ENCODE assay signal across 9 mouse cellular contexts in genomic region chr12:12316956-12317355, GRCm38 (mm10). TPM values are rescaled to one million over a fixed set of nuclear protein-coding genes. Genes with fewer than 3 reads are reported as not detected.
DNase-seq lines count a peak whose midpoint lies in the region; ATAC-seq lines count a peak whose summit lies in the region.
"Had no signal": no experiment of that assay in that cellular context is flagged by ENCODE, and none has a peak within 500 bp of the region (broad histone marks: within the 10 kb centered on the region; RNA-seq: fewer than 3 reads in every experiment).

No protein-coding gene starts in this region.

- ATAC-seq in forebrain, embryonic 11.5 days (replicated peaks; ENCODE audit: low FRiP score): no peak

- H3K27ac ChIP-seq in forebrain, embryonic 10.5 days: 0 out of 2 replicates have a peak overlapping the region, but pooled peaks have one; percentile 31
- no peak overlapping the region for H3K27ac ChIP-seq in forebrain, embryonic 11.5 days (ENCODE audit: low read depth, low read length)
- H3K27ac ChIP-seq in heart, embryonic 10.5 days: peak overlapping the region; percentile 23; the same call in 1 of the 2 replicates
- H3K27ac ChIP-seq: limb, embryonic 13.5 days had no signal

- no peaks in the 10 kb centered on the region for H3K36me3 ChIP-seq in forebrain, embryonic 10.5 days (replicated peaks)
- H3K36me3 ChIP-seq in forebrain, embryonic 11.5 days (ENCODE audit: control insufficient read depth, insufficient read depth, low read length): no peaks in the 10 kb centered on the region
- H3K36me3 ChIP-seq in heart, embryonic 10.5 days: no peaks in the 10 kb centered on the region; the same call in 1 of the 2 replicates
- H3K36me3 ChIP-seq: limb, embryonic 13.5 days had no signal

- H3K9me3 ChIP-seq in forebrain, embryonic 10.5 days: no peaks in the 10 kb centered on the region; the same call in 1 of the 2 replicates
- H3K9me3 ChIP-seq in forebrain, embryonic 11.5 days (ENCODE audit: control insufficient read depth, low read length): no peaks in the 10 kb centered on the region
- H3K9me3 ChIP-seq in heart, embryonic 10.5 days: no peaks in the 10 kb centered on the region
- H3K9me3 ChIP-seq: limb, embryonic 13.5 days had no signal

- H3K9ac ChIP-seq in forebrain, embryonic 11.5 days (ENCODE audit: low read length): no peak overlapping the region
- H3K9ac ChIP-seq: limb, embryonic 13.5 days had no signal

- no peaks in the 10 kb centered on the region for H3K27me3 ChIP-seq in forebrain, embryonic 10.5 days (ENCODE audit: poor library complexity, severe bottlenecking)
- H3K27me3 ChIP-seq in forebrain, embryonic 11.5 days (ENCODE audit: control insufficient read depth, insufficient read depth, low read length): no peaks in the 10 kb centered on the region
- no peaks in the 10 kb centered on the region for H3K27me3 ChIP-seq in heart, embryonic 10.5 days (ENCODE audit: insufficient read depth, poor library complexity, severe bottlenecking)
- H3K27me3 ChIP-seq: limb, embryonic 13.5 days had no signal

- no peak overlapping the region for H3K4me2 ChIP-seq in forebrain, embryonic 11.5 days (ENCODE audit: low read depth, low read length, severe bottlenecking)
- H3K4me2 ChIP-seq: limb, embryonic 13.5 days had no signal

- no peak for DNase-seq in forebrain, embryonic 10.5 days (ENCODE audit: extremely low spot score, low spot score)
- DNase-seq in forebrain, embryonic 11.5 days (ENCODE audit: low spot score): no peak
- DNase-seq in Muller cell, postnatal 12 days (ENCODE audit: inconsistent ontology term): peak; percentile 85
- DNase-seq in heart, embryonic 10.5 days (ENCODE audit: low spot score): peak; percentile 78
- peak; percentile 35 to 51 for DNase-seq in kidney, postnatal 36 days
- peak; percentile 35 for DNase-seq in retina, embryonic 14.5 days (ENCODE audit: low spot score)
- DNase-seq in thymus, postnatal 25 days: no peak
- DNase-seq in layer of hippocampus, adult 18-20 months (ENCODE audit: low spot score in 2 of 2): no peak

- H3K4me3 ChIP-seq in forebrain, embryonic 10.5 days: no peak overlapping the region
- H3K4me3 ChIP-seq in forebrain, embryonic 11.5 days (ENCODE audit: low read depth, low read length): no peak overlapping the region
- no peak overlapping the region for H3K4me3 ChIP-seq in heart, embryonic 10.5 days
- H3K4me3 ChIP-seq: limb, embryonic 13.5 days had no signal

- peaks cover 28% of the 10 kb centered on the region for H3K4me1 ChIP-seq in forebrain, embryonic 10.5 days
- H3K4me1 ChIP-seq in forebrain, embryonic 11.5 days (replicated peaks; ENCODE audit: control insufficient read depth, insufficient read depth, low read length): peaks cover 6% of the 10 kb centered on the region; the same call in 1 of the 2 replicates
- H3K4me1 ChIP-seq in heart, embryonic 10.5 days: peaks cover 37% of the 10 kb centered on the region

- 60% methylated on average over 6 of the region's 6 CpGs for WGBS in forebrain, embryonic 10.5 days
- 61% methylated on average over 6 of the region's 6 CpGs for WGBS in forebrain, embryonic 11.5 days
- WGBS in heart, embryonic 10.5 days: 46% methylated on average over 6 of the region's 6 CpGs

RNA-seq across cellular contexts. Expression of gene Fam49a, which starts 55.0 kb away (rescaled TPM):
- 5.3 and 6.3 TPM in 2 replicates for polyA plus RNA-seq in forebrain, embryonic 10.5 days (2016; fragmentation: Nextera tagmentation; extraction: Ambion mirVana)
- 10.7 and 12.9 TPM in 2 replicates for polyA plus RNA-seq in forebrain, embryonic 11.5 days (2014; fragmentation: Nextera tagmentation; extraction: Ambion mirVana)
- 37.1 and 62.2 TPM in 2 replicates for polyA plus RNA-seq in heart, embryonic 10.5 days (2016; fragmentation: Nextera tagmentation; extraction: Ambion mirVana)
- 100 to 1,000 TPM; 170 to 187 TPM for total RNA-seq in layer of hippocampus, adult 18-20 months (2021)

Comparison
In these comparisons a context has a peak if more than half of its experiments do, and no peak if none do; other contexts are left out.
1. DNase-seq: peak in Muller cell, postnatal 12 days (single experiment), heart, embryonic 10.5 days (single experiment), kidney, postnatal 36 days (2 of 2) and retina, embryonic 14.5 days (single experiment); none in forebrain, embryonic 10.5 days (single experiment), forebrain, embryonic 11.5 days (single experiment), thymus, postnatal 25 days (single experiment) and layer of hippocampus, adult 18-20 months (0 of 2).